Mouse (Mus musculus): ENCODE measurements around the gene Nr1d1.

Gene Nr1d1

GRCm38 (mm10) chr11:98774582-98775347 lies at the start of gene Nr1d1:
TSS of gene Nr1d1 (minus strand) at chr11:98775333.
- no peak for DNase-seq

- DNase-seq = no peak
Measured at GRCm38 (mm10) chr11:98820968-98821367, 45.8 kb upstream of the Nr1d1 start.

- DNase-seq = no peak
Measured at GRCm38 (mm10) chr11:98816706-98817239, 41.6 kb upstream of the Nr1d1 start.

GRCm38 (mm10) chr11:98810686-98811085 lies 35.6 kb upstream of the Nr1d1 start:
- DNase-seq = no peak

GRCm38 (mm10) chr11:98809457-98810290 lies 34.5 kb upstream of the Nr1d1 start:
- peak; percentile 100 for DNase-seq

GRCm38 (mm10) chr11:98808417-98808816 lies 33.3 kb upstream of the Nr1d1 start:
- no peak for DNase-seq

GRCm38 (mm10) chr11:98804605-98805004 lies 29.5 kb upstream of the Nr1d1 start, which contains the start of gene Casc3:
TSS of gene Casc3 (plus strand) at chr11:98804905.
- no peak for DNase-seq

GRCm38 (mm10) chr11:98797909-98798308 lies 22.8 kb upstream of the Nr1d1 start:
- DNase-seq = no peak

- DNase-seq = no peak
Measured at GRCm38 (mm10) chr11:98797306-98797705, 22.2 kb upstream of the Nr1d1 start.

- peak; percentile 75 for DNase-seq
Measured at GRCm38 (mm10) chr11:98796515-98797216, 21.5 kb upstream of the Nr1d1 start.

- DNase-seq = peak; percentile 72
Measured at GRCm38 (mm10) chr11:98795714-98796514, 20.8 kb upstream of the Nr1d1 start.

- peak; percentile 94 for DNase-seq
Measured at GRCm38 (mm10) chr11:98795015-98795713, 20.0 kb upstream of the Nr1d1 start, which contains the start of gene Msl1. TSS of gene Msl1 (plus strand) at chr11:98795516.

GRCm38 (mm10) chr11:98794469-98795014 lies 19.4 kb upstream of the Nr1d1 start:
- peak; percentile 88 for DNase-seq

GRCm38 (mm10) chr11:98792081-98792480 lies 16.9 kb upstream of the Nr1d1 start:
- no peak for DNase-seq

- no peak for DNase-seq
Measured at GRCm38 (mm10) chr11:98791448-98791847, 16.3 kb upstream of the Nr1d1 start.

GRCm38 (mm10) chr11:98790631-98791205 lies 15.6 kb upstream of the Nr1d1 start:
- DNase-seq = no peak

- DNase-seq = no peak
Measured at GRCm38 (mm10) chr11:98789824-98790223, 14.7 kb upstream of the Nr1d1 start.

- DNase-seq = no peak
Measured at GRCm38 (mm10) chr11:98789219-98789807, 14.2 kb upstream of the Nr1d1 start.

- peak; percentile 94 for DNase-seq
Measured at GRCm38 (mm10) chr11:98788550-98789218, 13.6 kb upstream of the Nr1d1 start.

GRCm38 (mm10) chr11:98788139-98788538 lies 13.0 kb upstream of the Nr1d1 start:
- no peak for DNase-seq
